Mouse (Mus musculus) MEL (cell line): ENCODE measurements around the gene Pafah1b2. TPM values are rescaled to one million over a fixed set of nuclear protein-coding genes. Genes with fewer than 3 reads are reported as not detected.

Experiments used
- DNase-seq: peaks from one replicate; pipeline ENCODE4 v3.0.0; 2011; ENCODE audit warnings: low read depth, low spot score
- H3K27ac ChIP-seq: 2 replicates; pipeline ENCODE4 v1.5.1; 2012; ENCODE audit warnings: low read depth, mild to moderate bottlenecking, control low read depth, low read length, moderate library complexity; ENCODE audit not compliant: control insufficient read depth
- H3K27me3 ChIP-seq, 2 experiments: fragments of 150-350 bp in 1 of 2; sonication (generic) in 1 of 2; 2 replicates each; pipeline ENCODE4 v1.6.1; 2012; ENCODE audit warnings: low read length in 2 of 2, mild to moderate bottlenecking in 2 of 2, improper control_type of control experiment in 1 of 2, moderate library complexity in 1 of 2; ENCODE audit not compliant: insufficient read depth in 2 of 2, control insufficient read depth in 1 of 2
- H3K36me3 ChIP-seq, 2 experiments: 2 replicates each; pipeline ENCODE4 v1.6.1; 2012 to 2014; ENCODE audit warnings: low read length in 2 of 2, improper control_type of control experiment in 1 of 2, inconsistent platforms in 1 of 2, mild to moderate bottlenecking in 1 of 2; ENCODE audit not compliant: insufficient read depth in 2 of 2, control insufficient read depth in 1 of 2
- H3K4me1 ChIP-seq, 2 experiments: fragments of 150-350 bp in 1 of 2; sonication (generic) in 1 of 2; 2 replicates each; pipeline ENCODE4 v1.6.1; 2012; ENCODE audit warnings: low read length in 2 of 2, improper control_type of control experiment in 1 of 2, mild to moderate bottlenecking in 1 of 2; ENCODE audit not compliant: insufficient read depth in 2 of 2, control insufficient read depth in 1 of 2
- H3K4me3 ChIP-seq, 2 experiments: fragments of 150-350 bp in 1 of 2; sonication (generic) in 1 of 2; 2 replicates each; pipeline ENCODE4 v1.5.1; 2012; ENCODE audit warnings: low read depth in 2 of 2, low read length in 2 of 2, mild to moderate bottlenecking in 2 of 2, moderate library complexity in 2 of 2, control low read depth in 1 of 2, improper control_type of control experiment in 1 of 2; ENCODE audit not compliant: control insufficient read depth in 1 of 2, insufficient read depth in 1 of 2
- H3K79me2 ChIP-seq: 2 replicates; pipeline ENCODE4 v1.6.1; 2012; ENCODE audit warnings: mild to moderate bottlenecking, low read length, moderate library complexity; ENCODE audit not compliant: control insufficient read depth, poor library complexity, insufficient read depth
- H3K9ac ChIP-seq: 2 replicates; pipeline ENCODE4 v1.6.1; 2012; ENCODE audit warnings: low read depth, mild to moderate bottlenecking, control low read depth, low read length, moderate library complexity; ENCODE audit not compliant: control insufficient read depth, poor library complexity, severe bottlenecking
- H3K9me3 ChIP-seq: fragments of 150-350 bp; sonication (generic); replicated peaks from 2 replicates; pipeline ENCODE4 v1.6.1; 2012; ENCODE audit warnings: mild to moderate bottlenecking, low read length, improper control_type of control experiment, moderate library complexity; ENCODE audit not compliant: insufficient read depth
- CHD2 ChIP-seq: IDR thresholded peaks from 2 replicates; pipeline ENCODE4 v1.6.1; 2011; ENCODE audit warnings: low read length, improper control_type of control experiment
- CTCF ChIP-seq, 3 experiments: IDR thresholded peaks in 2 of 3; conservative IDR thresholded peaks in 1 of 3; 2 replicates each; pipeline ENCODE4 v1.5.1; 2011 to 2012; ENCODE audit warnings: low read length in 3 of 3, low read depth in 2 of 3, mild to moderate bottlenecking in 2 of 3, improper control_type of control experiment in 1 of 3, inconsistent platforms in 1 of 3, mixed read lengths in 1 of 3, moderate library complexity in 1 of 3; ENCODE audit not compliant: control insufficient read depth in 1 of 3, insufficient read depth in 1 of 3, poor library complexity in 1 of 3, severe bottlenecking in 1 of 3
- E2F4 ChIP-seq: IDR thresholded peaks from 2 replicates; pipeline ENCODE4 v1.6.1; 2011; ENCODE audit warnings: low read depth, low read length, improper control_type of control experiment, borderline replicate concordance
- GABPA ChIP-seq: IDR thresholded peaks from 2 replicates; pipeline ENCODE4 v1.6.1; 2012; ENCODE audit warnings: low read depth, mild to moderate bottlenecking, inconsistent platforms, low read length, improper control_type of control experiment, moderate library complexity
- MYC ChIP-seq: IDR thresholded peaks from 2 replicates; pipeline ENCODE4 v1.6.1; 2011; ENCODE audit warnings: low read depth, mild to moderate bottlenecking, low read length, improper control_type of control experiment, moderate library complexity
- NELFE ChIP-seq: IDR thresholded peaks from 2 replicates; pipeline ENCODE4 v1.6.1; 2011; ENCODE audit warnings: low read depth, low read length, improper control_type of control experiment
- POLR2AphosphoS5 ChIP-seq: IDR thresholded peaks from 2 replicates; pipeline ENCODE4 v1.6.1; 2012; ENCODE audit warnings: low read depth, borderline replicate concordance, mild to moderate bottlenecking, inconsistent platforms, low read length, moderate library complexity, mixed read lengths
- RAD21 ChIP-seq: IDR thresholded peaks from 2 replicates; pipeline ENCODE4 v1.6.1; 2011; ENCODE audit warnings: mild to moderate bottlenecking, low read depth, low read length, improper control_type of control experiment
- RCOR1 ChIP-seq: IDR thresholded peaks from 2 replicates; pipeline ENCODE4 v1.6.1; 2012; ENCODE audit warnings: low read depth, mild to moderate bottlenecking, inconsistent platforms, low read length, improper control_type of control experiment
- SIN3A ChIP-seq: IDR thresholded peaks from 2 replicates; pipeline ENCODE4 v1.6.1; 2012; ENCODE audit warnings: low read length, improper control_type of control experiment, inconsistent platforms
- SMC3 ChIP-seq: IDR thresholded peaks from 2 replicates; pipeline ENCODE4 v1.6.1; 2011; ENCODE audit warnings: low read depth, low read length, improper control_type of control experiment
- TBP ChIP-seq: IDR thresholded peaks from 2 replicates; pipeline ENCODE4 v1.8.0; 2011; ENCODE audit warnings: low read depth, low read length, improper control_type of control experiment
- UBTF ChIP-seq: IDR thresholded peaks from 2 replicates; pipeline ENCODE4 v1.6.1; 2012; ENCODE audit warnings: low read depth, mild to moderate bottlenecking, inconsistent platforms, low read length, improper control_type of control experiment, moderate library complexity, borderline replicate concordance; ENCODE audit not compliant: insufficient read depth
- USF2 ChIP-seq, 2 experiments: IDR thresholded peaks; 2 replicates each; pipeline ENCODE4 v1.6.1; 2011 to 2012; ENCODE audit warnings: improper control_type of control experiment in 2 of 2, low read length in 2 of 2, borderline replicate concordance in 1 of 2, inconsistent platforms in 1 of 2, low read depth in 1 of 2, mild to moderate bottlenecking in 1 of 2; ENCODE audit not compliant: insufficient read depth in 1 of 2
- ZNF384 ChIP-seq: IDR thresholded peaks from 2 replicates; pipeline ENCODE4 v1.6.1; 2012; ENCODE audit warnings: low read depth, mild to moderate bottlenecking, inconsistent platforms, low read length, improper control_type of control experiment
- polyA plus RNA-seq, 2 experiments: library from polyadenylated mRNA; stranded (reverse) in 1 of 2; unstranded in 1 of 2; fragments of >175 nt in 1 of 2; fragments of >200 nt in 1 of 2; gene quantifications; 2 replicates each; pipeline versions ENCODE4 v1.2.1 to v1.2.4; 2012; ENCODE audit warnings: low replicate concordance in 2 of 2, low read depth in 1 of 2; ENCODE audit not compliant: insufficient read length in 2 of 2, insufficient read depth in 1 of 2, missing spikeins in 1 of 2
- total RNA-seq: library from RNA; depleted of rRNA; stranded (reverse); fragments of 300-350 nt; gene quantifications from 2 replicates; pipeline ENCODE4 v1.2.3, GENCODE M21; 2012

Pafah1b2 gene
- total and polyA plus RNA-seq, 3 experiments = 127 to 178 (median 131) TPM

DNA sequence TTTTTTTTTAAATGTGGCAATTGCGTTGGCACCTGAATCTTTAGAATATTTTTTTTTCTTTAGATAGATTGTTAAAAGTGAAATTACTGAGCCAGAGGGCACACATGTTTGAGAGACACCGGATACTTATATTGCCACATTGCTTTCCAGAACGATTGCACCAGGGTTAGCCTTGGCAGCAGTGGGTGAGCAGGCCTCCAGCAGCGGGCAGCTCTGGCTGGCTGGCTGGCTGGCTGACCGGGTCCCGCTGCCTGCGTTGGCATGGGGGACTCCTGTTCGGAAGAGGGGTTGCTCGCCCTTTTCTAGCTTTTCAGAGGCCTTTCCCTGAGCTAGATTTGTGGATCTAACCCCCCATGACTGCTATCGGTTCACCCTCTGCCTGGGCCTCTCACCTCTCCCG lies 11.1 kb upstream of the Pafah1b2 start:
- peaks cover 75% of the 10 kb centered on the region for H3K79me2 ChIP-seq
- no peaks in the 10 kb centered on the region for H3K27me3 ChIP-seq
- peaks cover 10 to 20% of the 10 kb centered on the region in 2 experiments for H3K36me3 ChIP-seq
- no peak for DNase-seq
- H3K27ac ChIP-seq = no peak overlapping the region
- TF ChIP-seq CHD2 (no peak), USF2 (IDR thresholded peaks at IDR 0.05; ENCODE audit: borderline replicate concordance in 1 of 2, insufficient read depth in 1 of 2, low read depth in 1 of 2, low read length in 2 of 2) (no peak), GABPA (no peak), SMC3 (no peak), TBP (no peak), RCOR1 (no peak), ZNF384 (no peak), MYC (no peak), CTCF (IDR thresholded peaks at IDR 0.05 in 2 of 3, conservative IDR thresholded peaks at IDR 0.05 in 1 of 3; ENCODE audit: control insufficient read depth in 1 of 3, insufficient read depth in 1 of 3, low read depth in 2 of 3, low read length in 3 of 3, poor library complexity in 1 of 3, severe bottlenecking in 1 of 3) (no peak), POLR2AphosphoS5 (no peak), UBTF (no peak), SIN3A (no peak)
- H3K4me3 ChIP-seq = no peak overlapping the region
- no peak overlapping the region for H3K9ac ChIP-seq
- peaks cover 2 to 4% of the 10 kb centered on the region in 2 experiments; a peak in 2 of 4 replicates for H3K4me1 ChIP-seq
- H3K9me3 ChIP-seq = no peaks in the 10 kb centered on the region

GRCm38 (mm10) chr9:46019975-46020374 lies 7.5 kb upstream of the Pafah1b2 start:
- H3K27ac ChIP-seq = no peak overlapping the region
- H3K9me3 ChIP-seq = no peaks in the 10 kb centered on the region
- no peak for TF ChIP-seq NELFE
- no peak for TF ChIP-seq GABPA
- TF ChIP-seq UBTF = no peak
- TF ChIP-seq USF2 (IDR thresholded peaks at IDR 0.05; ENCODE audit: borderline replicate concordance in 1 of 2, insufficient read depth in 1 of 2, low read depth in 1 of 2, low read length in 2 of 2) = no peak
- peaks cover 84% of the 10 kb centered on the region for H3K79me2 ChIP-seq
- no peak overlapping the region for H3K4me3 ChIP-seq
- H3K9ac ChIP-seq = no peak overlapping the region
- H3K27me3 ChIP-seq = no peaks in the 10 kb centered on the region
- peaks cover 6 to 13% of the 10 kb centered on the region in 2 experiments for H3K4me1 ChIP-seq
- peaks cover 18 to 29% of the 10 kb centered on the region in 2 experiments for H3K36me3 ChIP-seq
- no peak for DNase-seq

DNA sequence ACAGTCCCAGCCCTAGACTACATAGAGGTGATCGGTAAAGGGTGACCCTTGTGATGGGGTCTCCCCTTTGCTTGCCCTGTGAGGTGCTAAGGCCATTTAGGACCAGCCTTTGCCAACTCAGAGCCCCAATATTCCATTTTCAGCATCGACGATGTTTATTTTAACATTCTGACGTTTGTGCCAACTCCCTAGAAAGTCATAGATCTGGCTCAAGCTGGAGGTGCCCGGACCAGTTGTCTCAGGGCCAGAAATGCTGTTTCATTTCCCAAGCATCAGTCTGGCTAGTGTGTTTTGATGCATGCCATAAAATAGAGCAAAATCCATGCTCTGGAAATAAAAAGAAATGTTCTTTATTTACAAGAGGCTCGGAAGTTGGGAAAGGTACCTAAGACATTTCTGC lies 5.8 kb upstream of the Pafah1b2 start:
- peaks cover 88% of the 10 kb centered on the region for H3K79me2 ChIP-seq
- H3K4me1 ChIP-seq = peaks cover 3 to 8% of the 10 kb centered on the region in 2 experiments
- DNase-seq = no peak
- no peaks in the 10 kb centered on the region for H3K27me3 ChIP-seq
- no peak overlapping the region for H3K4me3 ChIP-seq
- no peak overlapping the region for H3K9ac ChIP-seq
- no peak overlapping the region for H3K27ac ChIP-seq
- TF ChIP-seq RAD21 = no peak
- TF ChIP-seq SMC3 = no peak
- no peak for TF ChIP-seq E2F4
- no peak for TF ChIP-seq CHD2
- H3K36me3 ChIP-seq = peaks cover 16 to 24% of the 10 kb centered on the region in 2 experiments
- no peaks in the 10 kb centered on the region for H3K9me3 ChIP-seq
